Mouse (Mus musculus) hindbrain, postnatal 0 days (tissue): ENCODE measurements around the gene Sun1. TPM values are rescaled to one million over a fixed set of nuclear protein-coding genes. Genes with fewer than 3 reads are reported as not detected.

Experiments used
- ATAC-seq: fragments of 200-750 bp; cut with Nextera tagmentation; 2 replicates; pipeline ENCODE4 v1.8.0; 2017; ENCODE audit warnings: mild to moderate bottlenecking, moderate TSS enrichment, moderate library complexity
- DNase-seq: peaks from one replicate; pipeline ENCODE4 v3.0.0-alpha.2; 2015; ENCODE audit warnings: low spot score
- H3K27ac ChIP-seq: fragments of 300-500 bp; sonication (generic); 2 replicates; pipeline ENCODE4 v1.5.1; 2014; ENCODE audit warnings: mild to moderate bottlenecking
- H3K27me3 ChIP-seq: fragments of 300-500 bp; sonication (generic); 2 replicates; pipeline ENCODE4 v1.6.1; 2014; ENCODE audit warnings: low read length, mixed read lengths; ENCODE audit not compliant: insufficient read depth
- H3K36me3 ChIP-seq: fragments of 300-500 bp; sonication (generic); 2 replicates; pipeline ENCODE4 v1.6.1; 2014; ENCODE audit warnings: low read length, mixed read lengths; ENCODE audit not compliant: insufficient read depth
- H3K4me1 ChIP-seq: fragments of 300-500 bp; sonication (generic); 2 replicates; pipeline ENCODE4 v1.6.1; 2014; ENCODE audit warnings: antibody characterized with exemption, low read length, mixed read lengths; ENCODE audit not compliant: insufficient read depth
- H3K4me2 ChIP-seq: fragments of 300-500 bp; sonication (generic); 2 replicates; pipeline ENCODE4 v1.6.1; 2014; ENCODE audit warnings: low read depth, mild to moderate bottlenecking, low read length, moderate library complexity, mixed read lengths
- H3K4me3 ChIP-seq: fragments of 300-500 bp; sonication (generic); 2 replicates; pipeline ENCODE4 v1.5.1; 2014; ENCODE audit warnings: low read length
- H3K9ac ChIP-seq: fragments of 300-500 bp; sonication (generic); replicated peaks from 2 replicates; pipeline ENCODE4 v1.6.1; 2014; ENCODE audit warnings: mild to moderate bottlenecking, low read length, moderate library complexity, mixed read lengths
- H3K9me3 ChIP-seq: fragments of 300-500 bp; sonication (generic); 2 replicates; pipeline ENCODE4 v1.6.1; 2016; ENCODE audit warnings: low read length, mixed read lengths
- CTCF ChIP-seq: IDR thresholded peaks from 2 replicates; pipeline ENCODE4 v1.5.1; 2016; ENCODE audit warnings: antibody characterized with exemption, control low read depth, low read depth
- WGBS: fragments of 180-500 bp; shearing (Covaris S2); extraction: QIAGEN DNeasy Blood & Tissue Kit; methylation state at CpG from one replicate; pipeline ENCODE4 v1.1.7; 2014; 5-methylcytosine and 5-hydroxymethylcytosine counted together
- polyA plus RNA-seq: library from polyadenylated mRNA; unstranded; fragments of >200 nt; fragmentation: Nextera tagmentation; extraction: Ambion mirVana; gene quantifications from 2 replicates; pipeline ENCODE4 v1.2.1, GENCODE M21; 2015
- total RNA-seq: library from RNA; depleted of rRNA; stranded (reverse); fragments of >200 nt; gene quantifications from 2 replicates; pipeline ENCODE4 v1.2.3, GENCODE M21; 2014

Gene Sun1
- total and polyA plus RNA-seq, 2 experiments from 2014 or later, result 33.9 to 78.5 TPM

GRCm38 (mm10) chr5:139254938-139255337, 54.5 kb downstream of the Sun1 start:
- no peak; the same call in 1 of the 2 replicates for TF ChIP-seq CTCF
- H3K9ac ChIP-seq, result no peak overlapping the region
- H3K36me3 ChIP-seq, result peaks cover 3% of the 10 kb centered on the region; the same call in 1 of the 2 replicates
- H3K4me1 ChIP-seq, result peaks cover 16% of the 10 kb centered on the region
- ATAC-seq, result no peak
- H3K27me3 ChIP-seq, result no peaks in the 10 kb centered on the region
- no peak overlapping the region for H3K27ac ChIP-seq
- no peaks in the 10 kb centered on the region for H3K9me3 ChIP-seq
- H3K4me2 ChIP-seq, result no peak overlapping the region
- no peak for DNase-seq
- 87% methylated on average over 6 of the region's 6 CpGs for WGBS
- no peak overlapping the region for H3K4me3 ChIP-seq

GRCm38 (mm10) chr5:139255777-139256176, 55.3 kb downstream of the Sun1 start:
- no peaks in the 10 kb centered on the region for H3K36me3 ChIP-seq
- H3K27me3 ChIP-seq, result no peaks in the 10 kb centered on the region
- peaks cover 16% of the 10 kb centered on the region for H3K4me1 ChIP-seq
- DNase-seq, result no peak
- no peak overlapping the region for H3K4me3 ChIP-seq
- H3K27ac ChIP-seq, result no peak overlapping the region
- ATAC-seq, result no peak
- H3K9ac ChIP-seq, result no peak overlapping the region; the same call in 1 of the 2 replicates
- H3K9me3 ChIP-seq, result no peaks in the 10 kb centered on the region
- no peak for TF ChIP-seq CTCF
- H3K4me2 ChIP-seq, result no peak overlapping the region
- WGBS, result 88% methylated on average over 6 of the region's 6 CpGs

GRCm38 (mm10) chr5:139256211-139256765, 55.9 kb downstream of the Sun1 start:
- Histone ChIP-seq H3K27ac (no peak overlapping the region), H3K36me3 (0 out of 2 replicates have a peak, but pooled peaks cover 4% of the 10 kb centered on the region), H3K9me3 (no peaks in the 10 kb centered on the region), H3K9ac (no peak overlapping the region), H3K4me2 (no peak overlapping the region), H3K4me1 (peaks cover 16% of the 10 kb centered on the region), H3K4me3 (no peak overlapping the region), H3K27me3 (no peaks in the 10 kb centered on the region)
- 81% methylated on average over 3 of the region's 3 CpGs for WGBS
- ATAC-seq (no peak), DNase-seq (no peak)
- no peak for TF ChIP-seq CTCF

DNA sequence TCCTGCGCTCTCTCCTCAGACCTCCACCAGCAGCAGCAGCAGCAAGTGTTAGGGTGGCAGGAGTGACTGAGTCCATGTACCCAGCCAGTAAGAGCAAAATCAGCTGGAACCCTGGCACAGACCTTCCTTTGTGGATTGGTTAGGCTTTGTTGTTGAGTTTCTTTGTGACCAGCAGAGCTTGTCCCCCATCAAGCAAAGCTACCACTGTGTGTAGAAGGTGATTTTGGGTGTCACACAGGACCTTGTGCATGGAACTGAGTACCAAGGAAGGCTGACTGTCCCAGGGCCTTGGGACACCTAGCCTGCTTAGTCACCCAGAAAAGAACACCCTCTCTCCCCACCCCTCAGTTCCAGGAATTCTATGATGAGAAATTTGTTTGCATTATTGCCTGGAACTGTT, 56.8 kb downstream of the Sun1 start:
- H3K9ac ChIP-seq, result no peak overlapping the region
- ATAC-seq, result no peak
- no peak for DNase-seq
- H3K4me2 ChIP-seq, result no peak overlapping the region
- H3K4me3 ChIP-seq, result no peak overlapping the region
- H3K36me3 ChIP-seq, result peaks cover 7% of the 10 kb centered on the region; the same call in 1 of the 2 replicates
- 88% methylated on average over 1 of the region's 1 CpGs for WGBS
- no peaks in the 10 kb centered on the region for H3K9me3 ChIP-seq
- peaks cover 16% of the 10 kb centered on the region for H3K4me1 ChIP-seq
- no peak for TF ChIP-seq CTCF
- H3K27ac ChIP-seq, result no peak overlapping the region
- H3K27me3 ChIP-seq, result no peaks in the 10 kb centered on the region

GRCm38 (mm10) chr5:139257818-139258217, 57.4 kb downstream of the Sun1 start:
- Histone ChIP-seq H3K27me3 (no peaks in the 10 kb centered on the region), H3K9me3 (no peaks in the 10 kb centered on the region), H3K4me3 (no peak overlapping the region), H3K9ac (no peak overlapping the region), H3K36me3 (peaks cover 13% of the 10 kb centered on the region; the same call in 1 of the 2 replicates), H3K27ac (no peak overlapping the region), H3K4me1 (peaks cover 16% of the 10 kb centered on the region), H3K4me2 (no peak overlapping the region)
- DNase-seq, result no peak
- no peak for TF ChIP-seq CTCF
- ATAC-seq, result no peak
- WGBS, result 73% methylated on average over 4 of the region's 4 CpGs

DNA sequence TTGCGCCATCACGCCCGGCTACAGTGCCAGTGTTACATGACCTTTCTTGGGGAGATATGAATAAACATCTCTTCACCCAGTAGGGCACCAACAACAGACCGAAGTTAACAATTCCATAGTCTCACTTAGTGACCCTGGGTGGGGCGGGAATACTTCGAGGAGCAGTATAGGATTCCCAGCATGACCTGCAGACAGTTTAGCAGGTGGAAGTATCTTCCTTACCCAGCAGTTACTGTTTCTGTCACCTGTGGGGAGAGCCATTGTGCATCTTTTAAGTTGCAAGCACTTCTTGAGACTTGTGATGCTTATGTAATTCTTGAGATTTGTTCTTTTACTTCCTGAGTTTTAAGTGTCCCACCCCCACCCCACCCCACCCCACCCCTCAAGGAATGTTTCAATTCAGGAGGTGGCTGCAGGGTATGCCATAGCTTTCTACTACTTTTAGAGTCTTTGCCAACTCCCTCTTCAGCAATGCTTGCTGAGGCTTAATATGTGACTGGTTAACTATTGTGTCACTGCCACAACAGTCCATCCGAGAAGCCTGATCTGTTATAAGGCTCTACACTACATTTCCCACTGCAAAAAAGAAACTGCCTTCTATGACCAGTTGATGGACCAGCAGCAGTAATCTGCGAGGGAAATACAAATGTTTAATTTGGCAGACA, 58.1 kb downstream of the Sun1 start:
- Histone ChIP-seq H3K36me3 (peaks cover 19% of the 10 kb centered on the region), H3K4me1 (peaks cover 11% of the 10 kb centered on the region), H3K27me3 (no peaks in the 10 kb centered on the region), H3K4me2 (no peak overlapping the region), H3K4me3 (no peak overlapping the region), H3K9me3 (no peaks in the 10 kb centered on the region), H3K9ac (no peak overlapping the region), H3K27ac (no peak overlapping the region)
- DNase-seq (no peak), ATAC-seq (no peak)
- 89% methylated on average over 8 of the region's 8 CpGs for WGBS
- TF ChIP-seq CTCF, result no peak

DNA sequence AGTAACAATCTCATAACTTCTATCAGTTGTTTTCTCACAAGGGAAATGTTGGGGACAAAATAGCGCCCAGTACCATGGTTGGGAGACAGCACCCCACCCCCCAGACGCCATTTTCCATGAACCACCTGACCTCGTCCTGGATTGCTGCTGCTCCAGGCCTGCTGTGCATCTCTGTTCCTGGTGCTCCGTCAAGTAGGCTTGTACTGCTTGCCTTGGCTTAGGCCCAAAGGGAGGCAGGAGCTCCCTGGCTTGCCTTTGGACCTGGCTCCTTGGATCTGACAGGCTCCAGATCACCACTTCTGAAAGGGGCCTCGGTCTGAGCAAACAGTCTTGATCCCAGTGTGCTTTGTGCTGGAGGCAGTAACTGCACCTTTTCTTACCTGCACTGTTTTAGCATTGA, 59.4 kb downstream of the Sun1 start:
- Histone ChIP-seq H3K27ac (no peak overlapping the region), H3K4me2 (no peak overlapping the region), H3K4me3 (no peak overlapping the region), H3K4me1 (0 out of 2 replicates have a peak, but pooled peaks cover 3% of the 10 kb centered on the region), H3K36me3 (peaks cover 32% of the 10 kb centered on the region), H3K27me3 (no peaks in the 10 kb centered on the region), H3K9ac (no peak overlapping the region), H3K9me3 (no peaks in the 10 kb centered on the region)
- no peak for DNase-seq
- no peak for ATAC-seq
- WGBS, result 67% methylated on average over 5 of the region's 5 CpGs
- no peak for TF ChIP-seq CTCF
